Mouse (Mus musculus) bone marrow, adult 2 months (tissue): ENCODE results near the gene B3galt1.

Experiments used
- CTCF ChIP-seq: fragments of 200-500 bp; IDR thresholded peaks from 2 replicates; pipeline ENCODE4 v1.5.1; 2011; ENCODE audit warnings: low read length, control low read depth; ENCODE audit not compliant: control insufficient read depth, insufficient read depth
- POLR2A ChIP-seq: fragments of 200-500 bp; IDR thresholded peaks from 2 replicates; pipeline ENCODE4 v1.6.1; 2011; ENCODE audit warnings: low read depth, mild to moderate bottlenecking, control low read depth, low read length, borderline replicate concordance; ENCODE audit not compliant: control insufficient read depth

DNA sequence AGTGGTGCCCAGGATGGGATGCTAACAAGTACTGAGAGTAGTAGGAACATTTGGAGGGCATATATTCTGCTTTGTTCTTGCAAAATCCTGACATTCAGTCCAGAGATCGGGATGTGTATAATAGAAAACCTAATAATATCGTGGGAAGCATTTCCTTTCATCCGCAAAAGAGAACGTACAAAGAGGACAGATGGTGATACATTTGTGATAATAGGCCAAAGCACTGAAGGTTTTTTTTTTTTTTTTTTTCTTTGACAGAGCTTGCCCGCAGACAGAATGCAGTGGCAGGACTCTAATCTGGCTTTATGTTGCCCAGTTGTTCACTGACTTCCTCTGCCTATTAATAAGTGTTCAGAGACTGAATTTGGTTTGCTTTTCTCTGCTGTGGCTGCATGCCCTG, 256.7 kb downstream of the B3galt1 start:
- no peak for TF ChIP-seq CTCF
- no peak for TF ChIP-seq POLR2A
